Mouse (Mus musculus) hindlimb bud, embryonic 11.5 days (tissue): ENCODE data around the gene Ddah1.

Experiments
- DNase-seq: peaks from one replicate; pipeline ENCODE4 v3.0.0-alpha.2; 2012; ENCODE audit warnings: low read depth, low spot score; ENCODE audit errors: extremely low spot score

Ddah1 gene

DNA sequence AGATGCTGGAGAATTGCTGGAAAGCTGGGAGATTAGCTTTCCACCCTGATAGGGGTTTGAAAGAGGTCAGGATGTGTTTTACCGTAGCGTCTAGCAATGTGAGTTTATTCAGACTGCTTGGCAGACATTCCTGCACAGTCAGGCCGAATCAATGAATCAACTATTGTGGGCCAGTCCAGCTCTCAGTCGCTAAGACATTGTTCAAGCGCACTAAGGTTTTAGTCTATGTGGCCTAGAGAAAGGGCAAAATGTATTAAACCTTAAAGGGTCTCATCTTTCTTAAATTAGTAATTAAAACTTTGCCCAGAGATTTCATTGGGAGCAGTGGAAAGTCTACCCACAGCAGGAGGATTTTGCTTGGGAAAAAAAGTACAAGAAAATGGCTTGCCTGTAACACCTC lies 48.0 kb downstream of the Ddah1 start:
- no peak for DNase-seq

DNA sequence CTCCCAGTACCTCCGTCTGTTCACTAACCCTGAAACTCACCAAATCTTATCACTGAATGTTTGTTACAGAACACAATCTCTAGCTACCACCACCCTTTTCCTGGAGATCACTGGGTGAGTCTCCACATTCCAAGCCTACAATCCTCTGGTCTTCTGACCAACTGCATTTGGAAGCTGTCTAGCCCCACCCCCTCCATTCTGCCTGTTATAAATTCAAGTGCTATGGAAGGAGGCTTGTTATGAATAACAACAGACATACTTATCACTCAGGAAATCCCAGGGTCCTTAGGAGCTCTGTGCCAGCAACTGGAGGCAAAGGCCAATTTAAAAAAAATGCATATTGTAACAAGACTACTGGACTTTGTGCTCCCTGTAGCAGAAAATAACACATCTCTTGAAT lies 58.3 kb downstream of the Ddah1 start:
- no peak for DNase-seq

DNA sequence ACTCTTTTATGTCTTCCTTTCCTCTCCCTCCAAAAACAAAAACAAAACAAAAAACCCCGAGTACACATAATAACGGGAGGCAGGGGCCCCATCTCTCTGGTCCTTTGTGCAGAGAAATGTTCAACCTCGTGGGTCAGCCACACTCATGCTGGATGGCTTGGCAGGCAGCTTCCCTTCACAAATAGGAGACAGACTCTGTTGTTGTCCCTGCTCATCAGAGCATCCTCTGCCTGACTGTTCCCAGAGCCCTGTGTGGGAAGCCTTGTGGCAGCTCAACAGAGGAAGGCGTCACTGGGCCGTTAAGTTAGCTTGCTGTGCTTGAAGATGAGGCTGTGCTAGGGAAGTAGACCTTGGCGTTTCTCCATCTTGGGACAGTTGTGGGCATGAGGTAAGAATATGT lies 58.8 kb downstream of the Ddah1 start:
- no peak for DNase-seq

DNA sequence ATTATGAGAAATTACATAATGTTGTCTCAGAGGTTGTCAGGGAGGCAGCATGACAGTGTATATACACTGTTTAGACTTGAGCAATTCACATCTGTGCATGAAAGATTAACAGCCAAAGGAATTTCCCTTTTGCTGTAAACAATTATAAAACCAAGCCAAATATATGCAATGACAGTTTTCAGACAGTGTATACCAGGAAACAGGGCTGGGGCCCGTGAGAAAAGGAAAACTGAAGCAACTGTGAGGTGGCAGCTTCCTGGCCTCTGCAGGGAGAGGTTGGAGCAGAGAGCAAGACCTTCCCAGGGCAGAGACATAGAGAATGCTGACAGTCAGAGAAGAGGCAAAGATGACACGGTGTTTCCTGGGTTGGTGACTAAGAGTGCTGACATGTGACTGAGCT lies 62.0 kb downstream of the Ddah1 start:
- DNase-seq: no peak

DNA sequence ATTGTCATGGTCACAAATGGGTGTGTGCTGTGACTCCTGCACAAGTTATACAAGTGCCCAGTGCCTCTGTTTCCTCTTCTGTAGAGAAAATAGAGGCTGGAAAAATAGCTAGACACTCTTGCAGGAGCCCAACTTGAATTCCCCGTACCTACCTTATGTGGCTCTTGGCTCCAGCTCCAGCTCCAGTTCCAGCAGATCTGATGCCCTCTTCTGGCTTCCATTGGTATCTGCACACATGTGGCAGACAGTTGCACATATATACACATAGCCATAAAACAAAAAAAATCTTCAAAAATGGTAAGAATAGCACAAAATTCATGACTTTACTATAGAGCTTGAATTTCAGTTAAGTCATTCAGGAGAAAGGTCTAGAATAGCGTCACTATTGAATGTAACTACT lies 62.5 kb downstream of the Ddah1 start:
- DNase-seq: no peak

DNA sequence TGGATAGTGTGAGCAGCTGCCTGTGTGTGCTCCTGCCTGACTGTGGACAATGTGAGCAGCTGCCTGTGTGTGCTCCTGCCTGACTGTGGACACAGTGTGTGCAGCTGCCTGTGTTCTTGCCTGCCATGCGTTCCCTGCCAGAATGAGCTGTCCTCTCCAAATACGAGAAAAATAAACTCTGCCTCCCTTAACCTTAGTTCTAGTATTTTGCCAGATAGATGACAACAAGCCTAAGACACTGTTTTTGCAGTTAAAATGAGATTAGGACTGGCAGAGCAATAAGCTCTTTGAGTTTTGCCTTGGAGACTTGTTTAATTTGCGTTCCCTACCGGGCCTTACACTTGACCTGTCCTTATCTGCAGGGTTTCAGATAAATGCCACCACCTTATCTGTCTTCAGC lies 63.7 kb downstream of the Ddah1 start:
- DNase-seq: no peak

DNA sequence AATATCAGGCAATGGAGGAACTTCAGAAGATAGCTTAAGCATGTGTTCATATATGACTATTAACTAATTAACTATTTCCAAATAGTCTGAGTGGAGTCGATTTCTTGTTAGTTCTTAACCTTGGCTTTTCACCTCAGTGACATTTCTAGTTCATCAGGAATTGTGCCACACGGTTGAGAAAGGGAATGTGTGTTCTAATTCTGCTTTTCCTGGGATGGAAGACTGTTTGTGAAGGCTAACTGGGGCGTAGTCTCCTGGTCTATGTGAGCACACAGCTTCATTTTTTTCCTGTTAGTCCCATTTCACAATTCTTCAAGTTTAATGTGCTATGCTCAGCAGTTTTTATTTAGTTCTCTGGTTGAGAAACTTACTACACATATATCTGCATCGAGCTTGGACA lies 65.2 kb downstream of the Ddah1 start:
- DNase-seq: no peak

DNA sequence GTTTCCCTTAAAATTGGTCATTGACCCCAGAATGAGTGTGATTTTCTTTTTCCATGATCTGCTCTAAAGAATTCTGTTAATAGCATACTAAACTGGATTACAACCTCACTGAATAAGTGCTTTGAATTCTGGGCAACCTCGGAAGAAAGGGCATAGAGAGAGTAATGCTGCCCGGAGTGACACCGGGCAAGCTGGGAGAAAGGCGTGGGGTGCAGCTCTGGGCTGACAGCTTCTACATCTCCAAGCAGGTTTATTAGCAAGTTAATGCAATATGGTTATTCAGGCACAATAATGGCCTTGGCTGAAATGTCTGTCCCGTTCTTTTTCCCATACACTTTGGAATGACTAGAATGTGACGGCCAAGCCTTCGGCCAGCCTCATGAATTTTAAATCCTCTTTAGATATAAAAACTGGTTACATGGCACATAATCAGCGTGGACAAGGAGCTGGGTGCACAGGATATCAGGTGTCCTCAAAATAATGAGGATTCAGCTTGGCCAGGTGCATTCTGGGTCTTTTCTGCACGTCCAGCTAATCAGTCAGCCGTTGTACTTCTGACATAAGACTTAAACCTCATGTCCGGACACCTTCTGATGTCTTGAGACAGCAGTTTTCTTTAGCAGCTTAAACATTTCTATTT lies 67.1 kb downstream of the Ddah1 start:
- no peak for DNase-seq

DNA sequence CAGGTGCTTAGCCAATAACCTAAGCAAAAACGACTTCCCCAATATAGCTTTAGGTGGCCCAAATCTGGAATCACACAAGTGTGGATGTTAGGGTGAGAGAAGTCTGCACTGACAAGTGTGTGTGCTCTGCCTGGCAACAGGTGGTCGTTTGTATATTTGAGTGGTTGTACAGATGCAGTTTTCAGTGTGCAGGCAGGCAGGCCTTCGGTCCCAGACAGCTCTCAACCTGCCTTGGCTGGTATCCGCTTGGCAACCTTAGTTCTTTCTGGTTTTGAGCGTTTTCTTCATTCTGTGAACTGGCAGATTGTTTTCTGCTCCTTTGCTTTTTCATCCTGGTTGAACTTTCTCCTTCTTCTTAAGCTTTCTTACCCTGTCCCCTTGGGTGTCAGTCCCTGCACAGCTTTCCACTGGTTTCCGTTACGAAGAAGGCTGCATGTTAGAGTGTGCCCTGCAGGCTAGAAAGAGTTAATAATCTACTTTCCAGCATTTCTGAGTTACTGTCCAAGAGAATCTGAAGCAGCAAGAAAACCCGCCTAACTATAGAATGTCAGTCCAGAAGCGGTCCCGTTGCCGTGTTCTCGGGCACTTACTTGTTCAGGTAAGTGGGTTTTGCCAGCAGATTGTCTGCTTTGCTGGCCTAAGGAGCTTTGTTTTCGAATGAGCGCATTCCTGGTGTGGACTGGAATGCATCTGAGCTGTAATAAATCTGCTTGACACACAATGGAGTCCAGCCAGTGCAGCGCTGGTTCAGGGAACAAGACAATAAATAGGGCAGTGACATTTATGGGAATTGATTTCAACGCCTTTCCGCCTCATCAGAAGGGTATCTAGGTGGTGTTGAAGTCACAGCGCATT lies 68.9 kb downstream of the Ddah1 start:
- peak; percentile 28 for DNase-seq

DNA sequence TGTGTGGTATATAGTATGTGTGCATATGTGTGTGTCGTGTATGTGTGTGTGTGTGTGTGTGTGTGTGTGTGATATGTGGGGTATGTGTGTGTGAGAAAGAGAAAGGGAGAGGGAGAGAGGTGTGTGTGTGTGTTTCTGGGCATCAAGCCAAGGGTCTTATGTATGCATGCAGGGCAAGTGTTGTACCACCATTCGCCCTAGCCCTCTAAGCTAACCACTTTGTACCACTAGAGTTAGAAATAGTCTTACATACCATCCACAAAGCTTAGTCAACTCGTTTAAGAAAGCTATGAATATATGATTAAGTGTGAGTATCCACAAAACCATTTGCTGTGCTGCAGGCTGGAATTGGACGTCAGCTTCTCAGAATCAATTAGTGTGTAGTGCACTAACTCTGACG lies 70.4 kb downstream of the Ddah1 start:
- no peak for DNase-seq

DNA sequence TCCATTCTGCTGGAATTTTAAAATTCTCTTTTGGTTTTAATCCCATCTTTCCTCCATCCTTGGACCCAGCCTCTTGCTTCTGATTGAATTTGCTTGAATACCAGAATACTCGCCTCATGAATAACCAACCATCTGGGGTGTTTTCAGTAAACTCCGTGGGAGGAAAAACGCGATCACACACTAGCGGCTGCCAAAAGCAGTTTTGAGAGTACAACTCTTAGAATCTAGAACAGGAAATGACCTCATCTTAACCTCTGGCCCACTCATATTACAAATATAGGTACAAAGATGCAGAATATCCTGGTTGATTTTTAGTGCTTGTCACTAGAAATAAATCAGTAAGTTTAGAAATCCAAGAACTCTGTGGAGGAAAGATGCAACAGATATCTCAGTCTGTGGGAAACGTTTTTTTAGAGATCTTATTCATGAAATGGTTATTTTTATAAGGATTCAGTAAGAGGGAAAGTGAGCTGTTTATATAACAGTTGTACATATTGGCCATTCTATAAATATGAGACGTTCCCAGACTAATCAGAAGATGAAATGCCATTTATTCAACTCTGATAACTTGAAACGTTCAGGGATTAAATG lies 75.6 kb downstream of the Ddah1 start:
- DNase-seq: no peak

DNA sequence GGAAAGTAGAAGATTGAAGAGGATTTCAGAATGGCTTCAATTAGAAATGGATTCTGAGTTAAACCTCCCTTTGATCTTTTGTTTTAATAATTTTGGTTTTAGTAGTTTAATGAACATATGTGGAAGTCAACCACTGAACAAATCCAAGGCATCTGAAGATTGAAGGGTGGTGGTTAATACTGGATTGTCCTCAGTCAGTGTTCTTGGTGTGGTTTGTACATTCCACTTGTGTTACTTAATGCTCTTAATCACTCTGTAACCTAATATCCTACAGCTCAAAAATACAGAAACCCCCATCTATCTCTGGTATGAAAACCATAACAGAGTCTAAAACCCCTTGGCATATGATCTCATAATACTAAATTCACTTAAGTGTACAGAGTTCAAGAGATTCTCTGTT lies 79.8 kb downstream of the Ddah1 start:
- no peak for DNase-seq

DNA sequence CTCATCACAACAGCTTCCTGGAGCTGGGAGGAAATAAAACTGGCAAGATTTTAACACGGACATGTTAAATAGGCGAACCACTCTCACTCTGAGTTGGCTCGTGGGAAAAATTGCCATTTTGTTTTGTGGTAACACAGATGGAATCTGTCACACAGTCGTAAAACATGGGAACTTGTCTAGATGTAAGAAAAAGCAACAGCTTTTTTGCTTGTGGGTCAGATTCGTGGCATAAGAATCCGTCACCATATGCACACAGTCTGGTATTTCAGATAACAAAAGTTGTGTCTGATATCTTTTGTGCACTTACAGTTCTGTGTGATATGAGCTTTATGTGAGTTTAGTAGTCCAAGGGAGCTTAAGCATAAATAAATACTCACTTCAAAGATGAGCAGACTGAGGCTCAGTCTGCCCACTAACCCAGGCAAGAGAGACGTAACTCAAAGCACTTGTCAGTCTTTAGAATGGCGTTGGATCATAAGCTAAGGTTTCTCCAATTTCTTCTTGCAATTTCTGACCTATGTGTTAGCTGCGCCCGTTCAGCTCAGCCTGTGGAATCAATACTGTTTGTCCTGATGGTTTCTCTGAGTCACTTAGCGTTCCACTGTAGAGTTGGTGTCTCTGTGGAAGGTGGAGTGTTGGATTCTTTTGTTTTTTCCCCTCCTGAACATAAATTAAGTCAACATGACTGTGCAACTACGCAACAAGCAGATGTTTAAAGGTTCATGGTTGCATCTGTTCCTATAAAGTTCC lies 83.7 kb downstream of the Ddah1 start:
- no peak for DNase-seq

DNA sequence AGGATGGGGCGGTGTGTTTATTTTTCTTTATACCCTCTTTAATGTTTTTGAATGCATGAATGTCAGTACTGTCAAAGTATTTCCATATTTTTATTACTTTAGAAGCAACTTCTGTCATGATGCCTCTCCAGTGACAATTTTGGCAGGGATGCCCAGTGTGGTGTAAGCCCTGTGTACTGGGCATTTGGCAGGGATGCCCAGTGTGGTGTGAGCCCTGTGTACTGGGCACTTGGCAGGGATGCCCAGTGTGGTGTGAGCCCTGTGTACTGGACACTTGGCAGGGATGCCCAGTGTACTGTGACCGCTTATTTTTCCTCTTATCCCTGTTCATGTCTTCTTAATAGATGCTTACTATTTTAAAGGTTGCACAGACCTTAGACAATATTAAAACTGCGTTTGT lies 85.4 kb downstream of the Ddah1 start:
- DNase-seq: no peak

DNA sequence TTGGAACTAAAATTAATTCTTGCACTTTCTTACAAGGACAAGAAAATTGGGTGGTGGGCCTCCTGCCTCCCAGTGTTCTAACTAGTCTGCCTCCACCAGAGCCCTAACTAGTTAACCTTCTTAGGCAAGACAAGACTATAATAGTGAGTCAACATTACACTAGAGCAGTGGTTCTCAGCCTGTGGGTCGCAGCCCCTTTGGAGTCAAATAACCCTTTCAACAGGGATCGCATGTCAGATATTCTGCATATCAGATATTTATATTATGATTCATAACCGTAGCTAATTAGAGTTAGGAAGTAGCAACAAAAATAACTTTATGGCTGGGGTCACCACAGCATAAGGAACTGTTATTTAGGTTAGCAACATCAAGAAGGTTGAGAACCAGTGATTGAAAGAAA lies 86.4 kb downstream of the Ddah1 start:
- no peak for DNase-seq

DNA sequence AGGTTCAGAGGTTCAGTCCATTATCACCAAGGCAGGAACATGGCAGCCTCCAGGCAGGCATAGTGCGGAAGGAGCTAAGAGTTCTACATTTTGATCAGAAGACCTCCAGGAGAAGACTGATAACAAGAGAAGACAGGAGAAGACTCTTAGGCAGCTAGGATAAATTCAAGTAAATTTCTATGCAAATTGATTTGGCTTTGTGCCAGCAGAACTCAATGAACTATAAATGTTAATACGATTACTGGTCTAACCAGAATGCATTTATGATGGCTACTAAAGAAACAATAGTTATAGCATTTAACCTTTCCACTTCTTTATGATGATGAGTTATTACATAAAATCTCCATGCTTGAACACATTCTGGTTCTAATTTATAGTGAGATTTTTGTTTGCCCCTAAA lies 87.8 kb downstream of the Ddah1 start:
- DNase-seq: no peak

DNA sequence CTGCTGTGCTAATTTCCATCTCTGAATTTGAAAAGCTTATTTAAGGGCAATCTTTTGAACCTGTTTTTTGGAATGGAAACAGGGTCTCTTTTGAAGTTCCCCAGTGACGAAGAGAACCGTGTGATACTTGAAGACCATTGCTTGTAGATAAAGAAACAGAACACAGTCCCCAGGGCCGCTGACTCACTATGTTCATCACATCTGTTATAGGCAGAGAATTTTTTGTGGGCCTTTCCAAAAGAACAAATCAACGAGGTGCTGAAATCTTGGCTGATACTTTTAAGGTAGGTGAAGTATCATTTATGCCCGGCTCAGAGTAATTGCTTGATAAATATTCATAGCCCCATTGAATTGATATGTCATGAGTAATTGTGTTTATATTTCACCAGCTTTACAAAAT lies 93.6 kb downstream of the Ddah1 start:
- DNase-seq: no peak

DNA sequence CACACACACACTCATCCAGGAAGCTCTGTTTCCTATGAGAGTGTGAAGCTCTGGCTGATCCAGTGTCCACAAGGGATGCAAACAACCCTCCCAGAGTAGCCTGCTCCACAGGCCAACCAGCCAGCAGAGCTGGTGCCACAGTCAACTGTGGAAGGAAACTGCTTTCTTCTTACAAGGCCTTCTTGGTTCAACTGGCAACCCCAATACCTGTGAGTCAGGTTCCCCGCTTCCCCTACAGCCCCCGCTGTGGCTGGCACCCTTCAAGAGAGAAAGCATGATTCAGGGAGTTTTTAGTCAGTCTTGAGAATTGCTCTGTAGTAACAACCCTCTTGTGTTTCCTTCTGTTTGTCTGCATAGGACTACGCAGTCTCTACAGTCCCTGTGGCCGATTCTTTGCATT lies 94.3 kb downstream of the Ddah1 start:
- DNase-seq: no peak

DNA sequence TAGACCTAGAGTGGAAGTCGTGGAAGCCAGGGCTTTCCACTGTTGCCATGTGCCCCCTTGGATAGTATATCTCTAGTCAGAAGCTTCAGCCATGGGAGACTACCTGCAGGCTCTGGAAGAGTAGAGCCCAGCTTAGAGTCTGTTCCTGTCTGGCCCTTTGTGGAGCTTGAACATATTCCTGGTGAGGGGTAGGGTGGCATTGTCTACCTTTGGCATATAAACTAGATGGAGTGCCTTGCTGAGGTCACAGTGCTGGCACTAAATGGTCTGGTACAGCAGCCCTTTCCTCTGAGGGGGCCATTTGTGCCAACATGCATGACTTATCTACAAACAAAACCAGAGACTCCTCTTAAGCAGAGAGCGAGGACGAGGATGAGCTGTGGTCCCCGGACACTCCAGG lies 95.2 kb downstream of the Ddah1 start:
- DNase-seq: no peak

DNA sequence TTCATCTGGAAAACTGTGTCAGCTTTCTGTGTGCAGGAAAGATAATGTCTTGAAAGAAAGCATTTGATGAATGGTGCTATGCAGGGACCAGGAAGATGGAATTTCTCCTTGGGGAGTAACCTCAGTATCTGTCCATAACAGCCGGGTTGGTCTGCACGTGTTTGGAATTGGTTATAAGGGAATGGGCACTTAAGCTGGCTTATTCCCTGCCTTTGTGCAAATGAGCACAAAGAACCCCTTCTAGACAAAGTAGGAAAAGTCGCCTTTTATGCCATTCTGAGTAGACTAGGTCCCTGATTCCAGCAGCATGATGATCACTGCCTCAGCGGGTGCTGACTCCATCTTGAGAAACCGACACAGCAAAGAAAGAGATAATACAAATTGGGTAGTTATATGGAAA lies 96.0 kb downstream of the Ddah1 start:
- DNase-seq: no peak

DNA sequence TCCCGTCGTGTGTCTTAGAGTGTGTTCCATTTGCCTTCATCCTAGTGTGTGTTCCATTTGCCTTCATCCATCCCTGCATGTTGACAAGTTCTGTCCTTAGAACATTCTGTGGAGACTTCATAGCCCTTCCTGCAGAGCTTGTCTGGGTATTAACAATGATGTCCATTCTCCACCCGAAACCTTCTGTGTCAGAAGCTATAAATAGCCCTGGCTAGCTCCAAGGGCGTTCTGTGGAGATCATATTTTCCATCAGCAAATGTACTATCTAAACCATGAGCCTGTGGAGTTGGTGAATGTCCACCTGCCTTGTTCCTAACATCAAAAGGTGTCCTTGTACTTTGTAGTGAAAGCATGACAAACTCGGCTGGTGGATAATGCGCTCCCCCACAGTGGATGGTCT lies 96.8 kb downstream of the Ddah1 start:
- DNase-seq: no peak

DNA sequence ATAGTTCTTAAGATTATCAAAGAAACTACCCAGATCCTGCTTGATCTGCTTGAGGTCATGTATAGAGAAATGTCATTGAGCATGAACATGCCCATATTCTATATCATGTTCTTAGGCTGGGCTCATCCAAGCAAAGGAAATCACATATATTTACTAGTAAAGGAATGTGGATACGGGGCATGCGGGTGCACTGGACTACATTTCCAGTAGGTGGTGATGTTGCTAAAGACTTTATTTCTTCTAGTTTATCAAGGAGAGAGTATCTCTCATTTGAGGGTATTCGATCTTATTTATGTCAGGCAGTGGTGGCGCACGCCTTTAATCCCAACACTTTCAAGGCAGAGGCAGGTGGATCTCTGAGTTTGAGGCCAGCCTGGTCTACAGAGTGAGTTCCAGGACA lies 99.9 kb downstream of the Ddah1 start:
- no peak for DNase-seq
